Mouse (Mus musculus) heart, embryonic 11.5 days (tissue): ENCODE data around the gene Odf3. TPM values are rescaled to one million over a fixed set of nuclear protein-coding genes. Genes with fewer than 3 reads are reported as not detected.
"Not testable (repeated sequence)": the region's sequence is repeated elsewhere in the genome, so short reads cannot be mapped to it uniquely, and the experiment has no call there.

Experiments used
- ATAC-seq: fragments of 200-750 bp; cut with Nextera tagmentation; replicated peaks from 2 replicates; pipeline ENCODE4 v1.8.0; 2017; ENCODE audit warnings: moderate library complexity; ENCODE audit not compliant: insufficient number of reproducible peaks, low FRiP score, low TSS enrichment
- H3K27ac ChIP-seq: fragments of 300-500 bp; sonication (generic); 2 replicates; pipeline ENCODE4 v1.5.1; 2014; ENCODE audit warnings: mild to moderate bottlenecking, low read depth, low read length
- H3K27me3 ChIP-seq: fragments of 300-500 bp; sonication (generic); 2 replicates; pipeline ENCODE4 v1.6.1; 2014; ENCODE audit warnings: mild to moderate bottlenecking, low read length, mixed read lengths; ENCODE audit not compliant: control insufficient read depth, insufficient read depth
- H3K36me3 ChIP-seq: fragments of 300-500 bp; sonication (generic); 2 replicates; pipeline ENCODE4 v1.6.1; 2014; ENCODE audit warnings: mild to moderate bottlenecking, low read length, moderate library complexity, mixed read lengths; ENCODE audit not compliant: control insufficient read depth, insufficient read depth
- H3K4me1 ChIP-seq: fragments of 300-500 bp; sonication (generic); 2 replicates; pipeline ENCODE4 v1.6.1; 2014; ENCODE audit warnings: low read length; ENCODE audit not compliant: control insufficient read depth, insufficient read depth
- H3K4me2 ChIP-seq: fragments of 300-500 bp; sonication (generic); 2 replicates; pipeline ENCODE4 v1.6.1; 2014; ENCODE audit warnings: mild to moderate bottlenecking, moderate library complexity
- H3K4me3 ChIP-seq: fragments of 300-500 bp; sonication (generic); 2 replicates; pipeline ENCODE4 v1.5.1; 2014; ENCODE audit warnings: low read depth, low read length
- H3K9ac ChIP-seq: fragments of 300-500 bp; sonication (generic); 2 replicates; pipeline ENCODE4 v1.6.1; 2014; ENCODE audit warnings: mild to moderate bottlenecking, low read depth, low read length, moderate library complexity
- H3K9me3 ChIP-seq: fragments of 300-500 bp; sonication (generic); replicated peaks from 2 replicates; pipeline ENCODE4 v1.6.1; 2016; ENCODE audit warnings: low read length; ENCODE audit not compliant: control insufficient read depth
- WGBS: fragments of 180-500 bp; shearing (Covaris S2); extraction: QIAGEN DNeasy Blood & Tissue Kit; methylation state at CpG from one replicate; pipeline ENCODE4 v1.1.7; 2014; ENCODE audit not compliant: insufficient replicate concordance; 5-methylcytosine and 5-hydroxymethylcytosine counted together
- polyA plus RNA-seq: library from polyadenylated mRNA; unstranded; fragments of >200 nt; fragmentation: Nextera tagmentation; extraction: Ambion mirVana; gene quantifications from 2 replicates; pipeline ENCODE4 v1.2.1, GENCODE M21; 2014

The Odf3 gene
- polyA plus RNA-seq, 1 experiment from 2014 or later: not detected

- no peaks in the 10 kb centered on the region for H3K27me3 ChIP-seq
- H3K36me3 ChIP-seq: 0 out of 2 replicates have a peak, but pooled peaks cover 3% of the 10 kb centered on the region
- H3K4me2 ChIP-seq: peak within 1 kb of the TSS; percentile 78
- no peaks in the 10 kb centered on the region for H3K9me3 ChIP-seq
- peaks cover 7% of the 10 kb centered on the region; the same call in 1 of the 2 replicates for H3K4me1 ChIP-seq
- H3K27ac ChIP-seq: peak within 1 kb of the TSS; percentile 87
- peak; percentile 97 for ATAC-seq
- peak within 1 kb of the TSS; percentile 72 for H3K4me3 ChIP-seq
- WGBS: under 1% methylated on average over 58 of the region's 59 CpGs
- peak within 1 kb of the TSS; percentile 72 for H3K9ac ChIP-seq
Observed at GRCm38 (mm10) chr7:140881696-140882468, 34.3 kb downstream of the Odf3 start, which contains the start of the genes Psmd13 and Sirt3. Gene Psmd13, plus strand, starts transcription at chr7:140881968. Gene Sirt3, minus strand, starts transcription at chr7:140882309.

DNA sequence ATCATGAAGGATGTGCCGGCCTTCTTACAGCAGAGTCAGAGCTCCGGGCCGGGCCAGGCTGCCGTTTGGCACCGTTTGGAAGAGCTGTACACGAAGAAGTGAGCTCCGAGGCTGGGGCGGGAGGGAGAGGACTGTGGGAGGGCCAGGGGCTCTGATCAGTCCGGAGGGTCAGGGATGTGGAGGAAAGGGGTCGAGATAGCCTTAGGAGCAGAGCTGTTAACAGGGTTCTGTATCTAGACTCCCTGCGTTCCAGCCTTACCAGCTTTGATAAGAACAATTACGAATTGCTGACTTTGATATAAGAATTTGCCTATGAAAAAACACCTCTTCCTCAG is 34.8 kb downstream of the Odf3 start:
- under 1% methylated on average over 12 of the region's 12 CpGs for WGBS
- Histone ChIP-seq H3K36me3 (0 out of 2 replicates have a peak, but pooled peaks cover 3% of the 10 kb centered on the region), H3K27ac (peak overlapping the region; percentile 87; the same call in 1 of the 2 replicates), H3K4me1 (peaks cover 7% of the 10 kb centered on the region; the same call in 1 of the 2 replicates), H3K9me3 (no peaks in the 10 kb centered on the region), H3K27me3 (no peaks in the 10 kb centered on the region), H3K4me3 (peak overlapping the region; percentile 72), H3K4me2 (peak overlapping the region; percentile 78), H3K9ac (peak overlapping the region; percentile 72)
- peak; percentile 29; the same call in 1 of the 2 replicates for ATAC-seq

- not testable (repeated sequence) for H3K9ac ChIP-seq, ATAC-seq, H3K9me3 ChIP-seq, H3K4me2 ChIP-seq, H3K4me3 ChIP-seq, H3K27ac ChIP-seq, H3K27me3 ChIP-seq, H3K4me1 ChIP-seq
- peaks cover 20% of the 10 kb centered on the region for H3K36me3 ChIP-seq
- 95% methylated on average over 16 of the region's 16 CpGs for WGBS
Observed at GRCm38 (mm10) chr7:140890636-140891035, 43.0 kb downstream of the Odf3 start.

GRCm38 (mm10) chr7:140894031-140894430 is 46.4 kb downstream of the Odf3 start:
- 87% methylated on average over 7 of the region's 7 CpGs for WGBS
- no peaks in the 10 kb centered on the region for H3K4me1 ChIP-seq
- no peak overlapping the region for H3K27ac ChIP-seq
- H3K27me3 ChIP-seq: no peaks in the 10 kb centered on the region
- H3K4me3 ChIP-seq: no peak overlapping the region
- H3K4me2 ChIP-seq: no peak overlapping the region
- no peak overlapping the region for H3K9ac ChIP-seq
- no peaks in the 10 kb centered on the region for H3K9me3 ChIP-seq
- H3K36me3 ChIP-seq: peaks cover 29% of the 10 kb centered on the region
- no peak for ATAC-seq

DNA sequence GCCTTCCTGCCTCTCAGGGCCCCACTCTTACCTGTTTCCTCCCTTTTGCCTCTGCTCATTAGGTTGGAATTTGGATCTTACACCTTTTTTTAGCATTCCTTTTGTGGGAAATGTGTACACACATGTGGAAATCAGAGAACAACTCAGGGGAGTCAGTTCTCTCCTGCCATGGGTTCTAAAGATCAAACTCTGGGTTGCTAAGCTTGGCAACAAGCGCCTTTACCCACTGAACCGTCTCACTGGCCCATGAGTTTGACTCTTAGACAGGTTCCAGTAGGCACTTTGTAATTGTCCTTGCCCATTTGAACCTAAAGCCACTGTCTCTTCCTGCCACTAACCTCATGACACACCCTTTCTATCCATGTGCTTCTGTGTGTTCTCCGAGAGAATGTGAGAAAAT is 47.0 kb downstream of the Odf3 start:
- WGBS: 93% methylated on average over 3 of the region's 3 CpGs
- Histone ChIP-seq H3K4me3 (no peak overlapping the region), H3K36me3 (peaks cover 25% of the 10 kb centered on the region), H3K4me2 (no peak overlapping the region), H3K27ac (no peak overlapping the region), H3K4me1 (no peaks in the 10 kb centered on the region), H3K27me3 (no peaks in the 10 kb centered on the region), H3K9ac (no peak overlapping the region), H3K9me3 (no peaks in the 10 kb centered on the region)
- ATAC-seq: no peak

- H3K9ac ChIP-seq: no peak overlapping the region
- H3K36me3 ChIP-seq: peaks cover 16% of the 10 kb centered on the region
- WGBS: 86% methylated on average over 7 of the region's 7 CpGs
- H3K4me2 ChIP-seq: no peak overlapping the region
- H3K27me3 ChIP-seq: no peaks in the 10 kb centered on the region
- H3K4me1 ChIP-seq: peaks cover 7% of the 10 kb centered on the region; the same call in 1 of the 2 replicates
- no peak for ATAC-seq
- H3K27ac ChIP-seq: no peak overlapping the region
- no peaks in the 10 kb centered on the region for H3K9me3 ChIP-seq
- no peak overlapping the region for H3K4me3 ChIP-seq
Observed at GRCm38 (mm10) chr7:140897863-140898262, 50.3 kb downstream of the Odf3 start.

DNA sequence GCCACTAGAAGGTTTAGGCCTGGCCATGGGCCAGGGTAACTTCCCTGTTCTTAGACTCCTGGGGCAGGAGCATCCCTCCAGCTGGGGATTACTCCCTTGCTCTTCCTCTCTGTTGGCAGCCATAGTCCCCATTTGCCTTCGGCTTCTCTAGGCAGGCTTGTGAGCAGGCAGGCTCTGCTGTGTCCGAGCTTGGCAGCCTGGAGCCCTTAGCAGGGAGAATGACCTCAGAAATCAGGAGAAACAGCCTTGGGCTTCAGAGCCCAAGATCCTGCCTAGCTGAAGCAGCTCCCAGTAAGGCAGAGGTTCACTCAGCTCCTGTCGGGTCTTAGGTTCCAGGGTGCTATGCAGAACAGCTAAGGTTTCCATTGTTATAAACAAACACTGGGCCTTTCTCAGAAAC is 51.5 kb downstream of the Odf3 start:
- ATAC-seq: no peak
- Histone ChIP-seq H3K36me3 (peaks cover 12% of the 10 kb centered on the region), H3K4me2 (no peak overlapping the region), H3K27me3 (no peaks in the 10 kb centered on the region), H3K9ac (no peak overlapping the region; the same call in 1 of the 2 replicates), H3K4me1 (peaks cover 7% of the 10 kb centered on the region; the same call in 1 of the 2 replicates), H3K9me3 (no peaks in the 10 kb centered on the region), H3K27ac (no peak overlapping the region), H3K4me3 (no peak overlapping the region)
- WGBS: 73% methylated on average over 3 of the region's 3 CpGs

GRCm38 (mm10) chr7:140900220-140900619 is 52.6 kb downstream of the Odf3 start, which contains the start of gene Cox8b:
Gene Cox8b, minus strand, starts transcription at chr7:140900446.
- peaks cover 7% of the 10 kb centered on the region; the same call in 1 of the 2 replicates for H3K4me1 ChIP-seq
- peak within 1 kb of the TSS; percentile 62 for H3K27ac ChIP-seq
- 54% methylated on average over 10 of the region's 10 CpGs for WGBS
- H3K9ac ChIP-seq: peak within 1 kb of the TSS; percentile 60; the same call in 1 of the 2 replicates
- H3K4me3 ChIP-seq: peak within 1 kb of the TSS; percentile 8; the same call in 1 of the 2 replicates
- H3K9me3 ChIP-seq: no peaks in the 10 kb centered on the region
- H3K36me3 ChIP-seq: peaks cover 12% of the 10 kb centered on the region
- peak within 1 kb of the TSS; percentile 39 for H3K4me2 ChIP-seq
- no peak for ATAC-seq
- H3K27me3 ChIP-seq: no peaks in the 10 kb centered on the region
